Mouse (Mus musculus) neural tube, embryonic 12.5 days (tissue): ENCODE results near the gene Gm9044. TPM values are rescaled to one million over a fixed set of nuclear protein-coding genes. Genes with fewer than 3 reads are reported as not detected.
"Not testable (repeated sequence)": the region's sequence is repeated elsewhere in the genome, so short reads cannot be mapped to it uniquely, and the experiment has no call there.

Source experiments
- ATAC-seq: fragments of 200-750 bp; cut with Nextera tagmentation; 2 replicates; pipeline ENCODE4 v1.8.0; 2017; ENCODE audit warnings: low read depth, mild to moderate bottlenecking, moderate TSS enrichment, moderate library complexity; ENCODE audit not compliant: low FRiP score
- H3K27ac ChIP-seq: fragments of 300-500 bp; sonication (generic); 2 replicates; pipeline ENCODE4 v1.5.1; 2016
- H3K27me3 ChIP-seq: fragments of 300-500 bp; sonication (generic); replicated peaks from 2 replicates; pipeline ENCODE4 v1.6.1; 2016; ENCODE audit warnings: mild to moderate bottlenecking
- H3K36me3 ChIP-seq: fragments of 300-500 bp; sonication (generic); 2 replicates; pipeline ENCODE4 v1.6.1; 2016; ENCODE audit warnings: mild to moderate bottlenecking
- H3K4me1 ChIP-seq: fragments of 300-500 bp; sonication (generic); 2 replicates; pipeline ENCODE4 v1.6.1; 2016
- H3K4me2 ChIP-seq: fragments of 300-500 bp; sonication (generic); replicated peaks from 2 replicates; pipeline ENCODE4 v1.6.1; 2016; ENCODE audit warnings: mild to moderate bottlenecking
- H3K4me3 ChIP-seq: fragments of 300-500 bp; sonication (generic); 2 replicates; pipeline ENCODE4 v1.5.1; 2016
- H3K9ac ChIP-seq: fragments of 300-500 bp; sonication (generic); 2 replicates; pipeline ENCODE4 v1.6.1; 2016; ENCODE audit warnings: mild to moderate bottlenecking
- H3K9me3 ChIP-seq: fragments of 300-500 bp; sonication (generic); 2 replicates; pipeline ENCODE4 v1.6.1; 2016; ENCODE audit warnings: mild to moderate bottlenecking
- WGBS: fragments of 180-500 bp; shearing (Covaris S2); methylation state at CpG from one replicate; pipeline ENCODE4 v1.1.7; 2016; 5-methylcytosine and 5-hydroxymethylcytosine counted together
- polyA plus RNA-seq: library from polyadenylated mRNA; unstranded; fragments of >200 nt; fragmentation: Nextera tagmentation; extraction: Ambion mirVana; gene quantifications from 2 replicates; pipeline ENCODE4 v1.2.1, GENCODE M21; 2016

Gm9044 gene
- polyA plus RNA-seq: not detected in 2 replicates

DNA sequence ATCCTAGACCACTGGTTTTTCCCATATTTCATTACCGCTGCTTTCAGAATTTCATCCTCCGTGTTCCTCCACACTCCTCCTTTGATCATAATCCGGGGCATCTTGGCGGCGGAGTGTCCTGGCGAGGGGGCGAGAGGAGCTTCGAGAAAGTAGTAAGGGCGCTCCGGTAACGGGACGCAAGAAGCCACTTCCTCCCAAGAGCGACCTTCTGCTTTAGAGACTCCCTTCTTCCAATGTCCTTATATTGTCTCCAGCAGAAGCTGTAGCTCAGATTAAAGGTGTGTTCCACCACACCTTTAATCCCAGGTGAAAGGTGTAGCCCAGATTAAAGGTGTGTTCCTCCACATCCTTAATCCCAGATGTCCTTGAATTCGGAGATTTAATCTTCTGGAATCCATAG lies at the start of gene Gm9044:
Gene Gm9044 (minus strand): TSS at position 101 of the 400 bp plus-strand sequence.
- not testable (repeated sequence) for H3K36me3 ChIP-seq, H3K27ac ChIP-seq, H3K4me1 ChIP-seq, H3K9me3 ChIP-seq, ATAC-seq, H3K4me2 ChIP-seq, H3K9ac ChIP-seq, H3K27me3 ChIP-seq, H3K4me3 ChIP-seq
- WGBS: no CpG with 5 or more reads among the region's 14 CpGs

DNA sequence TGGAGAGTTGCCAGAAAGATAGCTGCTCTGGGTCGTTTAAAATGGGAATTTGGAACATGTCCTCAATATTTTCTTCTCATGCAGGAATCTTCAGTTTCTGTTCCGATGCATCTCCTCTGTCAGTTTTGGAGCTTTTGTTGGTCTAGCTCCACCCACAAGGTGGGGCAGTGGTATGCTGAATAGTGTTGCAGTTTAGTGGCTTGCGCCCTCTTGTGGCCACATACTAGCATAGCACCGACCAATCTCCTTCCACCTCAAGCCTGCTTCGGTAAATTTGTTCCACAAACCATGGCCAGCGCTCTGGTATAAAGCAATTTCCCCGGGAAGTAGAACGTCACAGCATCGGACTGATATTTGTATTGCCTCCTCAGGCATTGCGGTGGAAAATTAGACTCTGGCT lies 38.2 kb upstream of the Gm9044 start:
- WGBS: 9% methylated on average over 10 of the region's 10 CpGs
- H3K9ac ChIP-seq: no peak overlapping the region
- H3K27ac ChIP-seq: no peak overlapping the region

DNA sequence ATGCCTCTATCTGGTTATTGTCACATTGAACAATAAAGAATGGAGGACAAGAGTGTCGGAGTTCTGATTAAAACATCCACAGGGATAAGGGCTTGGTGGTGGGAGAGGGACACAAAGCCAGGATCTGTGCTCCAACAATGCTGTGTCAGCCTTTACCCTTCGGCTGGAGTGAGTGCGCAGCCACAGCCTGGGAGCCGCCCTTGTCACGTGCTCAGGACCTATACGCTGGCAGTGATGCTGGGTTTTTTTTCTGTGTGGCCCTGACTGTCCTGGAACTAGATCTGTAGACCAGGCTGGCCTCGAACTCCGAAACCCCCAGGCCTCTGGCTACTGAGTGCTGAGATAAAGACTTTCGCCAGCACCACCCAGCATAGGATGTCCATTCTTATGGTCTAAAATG lies 37.3 kb upstream of the Gm9044 start:
- no peaks in the 10 kb centered on the region for H3K27me3 ChIP-seq
- H3K9ac ChIP-seq: no peak overlapping the region
- WGBS: 89% methylated on average over 9 of the region's 9 CpGs
- no peak for ATAC-seq
- H3K4me1 ChIP-seq: no peaks in the 10 kb centered on the region
- no peaks in the 10 kb centered on the region for H3K36me3 ChIP-seq
- no peak overlapping the region for H3K27ac ChIP-seq
- 0 out of 2 replicates have a peak, but pooled peaks cover 3% of the 10 kb centered on the region for H3K9me3 ChIP-seq
- no peak overlapping the region for H3K4me2 ChIP-seq
- H3K4me3 ChIP-seq: no peak overlapping the region

More for the DNA sequence above, 38.2 kb upstream of the Gm9044 start:
- Histone ChIP-seq H3K27me3 (no peaks in the 10 kb centered on the region), H3K4me3 (no peak overlapping the region), H3K4me2 (peak overlapping the region; percentile 48), H3K4me1 (no peaks in the 10 kb centered on the region), H3K36me3 (no peaks in the 10 kb centered on the region), H3K9me3 (0 out of 2 replicates have a peak, but pooled peaks cover 3% of the 10 kb centered on the region)
- peak; percentile 88 for ATAC-seq

DNA sequence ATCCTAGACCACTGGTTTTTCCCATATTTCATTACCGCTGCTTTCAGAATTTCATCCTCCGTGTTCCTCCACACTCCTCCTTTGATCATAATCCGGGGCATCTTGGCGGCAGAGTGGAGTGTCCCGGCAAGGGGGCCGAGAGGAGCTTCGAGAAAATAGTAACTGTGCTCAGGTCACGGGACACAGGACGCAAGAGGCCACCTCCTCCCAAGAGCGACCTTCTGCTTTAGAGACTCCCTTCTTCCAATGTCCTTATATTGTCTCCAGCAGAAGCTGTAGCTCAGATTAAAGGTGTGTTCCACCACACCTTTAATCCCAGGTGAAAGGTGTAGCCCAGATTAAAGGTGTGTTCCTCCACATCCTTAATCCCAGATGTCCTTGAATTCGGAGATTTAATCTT lies 21.8 kb upstream of the Gm9044 start, which contains the start of gene Gm9049:
Gene Gm9049 (minus strand): TSS at position 101 of the 400 bp plus-strand sequence.
- H3K36me3 ChIP-seq, ATAC-seq, H3K27me3 ChIP-seq, H3K4me3 ChIP-seq, H3K4me2 ChIP-seq, H3K9me3 ChIP-seq, H3K4me1 ChIP-seq, H3K27ac ChIP-seq, H3K9ac ChIP-seq: not testable (repeated sequence)
- WGBS: 100% methylated on average over 1 of the region's 11 CpGs

DNA sequence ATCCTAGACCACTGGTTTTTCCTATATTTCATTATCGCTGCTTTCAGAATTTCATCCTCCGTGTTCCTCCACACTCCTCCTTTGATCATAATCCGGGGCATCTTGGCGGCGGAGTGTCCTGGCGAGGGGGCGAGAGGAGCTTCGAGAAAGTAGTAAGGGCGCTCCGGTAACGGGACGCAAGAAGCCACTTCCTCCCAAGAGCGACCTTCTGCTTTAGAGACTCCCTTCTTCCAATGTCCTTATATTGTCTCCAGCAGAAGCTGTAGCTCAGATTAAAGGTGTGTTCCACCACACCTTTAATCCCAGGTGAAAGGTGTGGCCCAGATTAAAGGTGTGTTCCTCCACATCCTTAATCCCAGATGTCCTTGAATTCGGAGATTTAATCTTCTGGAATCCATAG lies 16.4 kb upstream of the Gm9044 start, which contains the start of gene Gm9048:
Gene Gm9048 (minus strand): TSS at position 101 of the 400 bp plus-strand sequence.
- WGBS: 100% methylated on average over 1 of the region's 14 CpGs

DNA sequence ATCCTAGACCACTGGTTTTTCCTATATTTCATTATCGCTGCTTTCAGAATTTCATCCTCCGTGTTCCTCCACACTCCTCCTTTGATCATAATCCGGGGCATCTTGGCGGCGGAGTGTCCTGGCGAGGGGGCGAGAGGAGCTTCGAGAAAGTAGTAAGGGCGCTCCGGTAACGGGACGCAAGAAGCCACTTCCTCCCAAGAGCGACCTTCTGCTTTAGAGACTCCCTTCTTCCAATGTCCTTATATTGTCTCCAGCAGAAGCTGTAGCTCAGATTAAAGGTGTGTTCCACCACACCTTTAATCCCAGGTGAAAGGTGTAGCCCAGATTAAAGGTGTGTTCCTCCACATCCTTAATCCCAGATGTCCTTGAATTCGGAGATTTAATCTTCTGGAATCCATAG lies 10.9 kb upstream of the Gm9044 start, which contains the start of gene Gm9046:
Gene Gm9046 (minus strand): TSS at position 101 of the 400 bp plus-strand sequence.
- not testable (repeated sequence) for H3K9me3 ChIP-seq, H3K4me3 ChIP-seq, H3K27ac ChIP-seq, H3K9ac ChIP-seq, H3K4me2 ChIP-seq, ATAC-seq, H3K4me1 ChIP-seq, H3K27me3 ChIP-seq, H3K36me3 ChIP-seq
- WGBS: no CpG with 5 or more reads among the region's 14 CpGs

More for the DNA sequence above, 16.4 kb upstream of the Gm9044 start, which contains the start of gene Gm9048:
- not testable (repeated sequence) for H3K4me1 ChIP-seq, H3K27ac ChIP-seq, ATAC-seq, H3K27me3 ChIP-seq, H3K9me3 ChIP-seq, H3K36me3 ChIP-seq, H3K4me3 ChIP-seq, H3K9ac ChIP-seq, H3K4me2 ChIP-seq

DNA sequence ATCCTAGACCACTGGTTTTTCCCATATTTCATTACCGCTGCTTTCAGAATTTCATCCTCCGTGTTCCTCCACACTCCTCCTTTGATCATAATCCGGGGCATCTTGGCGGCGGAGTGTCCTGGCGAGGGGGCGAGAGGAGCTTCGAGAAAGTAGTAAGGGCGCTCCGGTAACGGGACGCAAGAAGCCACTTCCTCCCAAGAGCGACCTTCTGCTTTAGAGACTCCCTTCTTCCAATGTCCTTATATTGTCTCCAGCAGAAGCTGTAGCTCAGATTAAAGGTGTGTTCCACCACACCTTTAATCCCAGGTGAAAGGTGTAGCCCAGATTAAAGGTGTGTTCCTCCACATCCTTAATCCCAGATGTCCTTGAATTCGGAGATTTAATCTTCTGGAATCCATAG lies 5.5 kb upstream of the Gm9044 start, which contains the start of gene Gm9045:
Gene Gm9045 (minus strand): TSS at position 101 of the 400 bp plus-strand sequence.
- not testable (repeated sequence) for H3K9me3 ChIP-seq, H3K9ac ChIP-seq, H3K4me3 ChIP-seq, H3K27me3 ChIP-seq, H3K4me1 ChIP-seq, ATAC-seq, H3K4me2 ChIP-seq, H3K27ac ChIP-seq, H3K36me3 ChIP-seq
- no CpG with 5 or more reads among the region's 14 CpGs for WGBS

DNA sequence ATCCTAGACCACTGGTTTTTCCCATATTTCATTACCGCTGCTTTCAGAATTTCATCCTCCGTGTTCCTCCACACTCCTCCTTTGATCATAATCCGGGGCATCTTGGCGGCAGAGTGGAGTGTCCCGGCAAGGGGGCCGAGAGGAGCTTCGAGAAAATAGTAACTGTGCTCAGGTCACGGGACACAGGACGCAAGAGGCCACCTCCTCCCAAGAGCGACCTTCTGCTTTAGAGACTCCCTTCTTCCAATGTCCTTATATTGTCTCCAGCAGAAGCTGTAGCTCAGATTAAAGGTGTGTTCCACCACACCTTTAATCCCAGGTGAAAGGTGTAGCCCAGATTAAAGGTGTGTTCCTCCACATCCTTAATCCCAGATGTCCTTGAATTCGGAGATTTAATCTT lies 5.3 kb downstream of the Gm9044 start, which contains the start of gene Gm9040:
Gene Gm9040 (minus strand): TSS at position 101 of the 400 bp plus-strand sequence.
- not testable (repeated sequence) for H3K36me3 ChIP-seq, H3K27me3 ChIP-seq, ATAC-seq, H3K9ac ChIP-seq, H3K4me1 ChIP-seq, H3K4me3 ChIP-seq, H3K9me3 ChIP-seq, H3K4me2 ChIP-seq, H3K27ac ChIP-seq
- WGBS: no CpG with 5 or more reads among the region's 11 CpGs

DNA sequence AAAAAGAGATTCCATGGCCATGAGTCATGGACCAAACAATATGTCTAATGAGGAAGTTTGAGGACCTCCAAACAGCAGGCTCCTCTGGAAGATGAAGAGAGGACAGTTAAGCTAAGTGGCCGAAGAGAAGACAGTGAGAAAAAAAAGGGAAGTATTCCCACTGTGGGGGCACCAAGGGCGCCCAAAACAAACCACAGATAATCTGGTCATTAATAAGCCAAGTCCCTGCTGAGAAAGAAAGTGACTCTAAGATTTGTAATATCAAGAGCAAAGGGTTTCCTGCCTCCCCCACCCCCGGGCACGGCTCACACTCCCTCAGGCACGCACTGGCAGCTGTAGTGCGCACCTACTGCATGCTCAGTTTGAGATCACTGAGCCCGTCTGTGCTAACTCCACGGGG lies 13.2 kb downstream of the Gm9044 start:
- H3K36me3 ChIP-seq: no peaks in the 10 kb centered on the region
- WGBS: 90% methylated on average over 8 of the region's 8 CpGs
- H3K9ac ChIP-seq: no peak overlapping the region

DNA sequence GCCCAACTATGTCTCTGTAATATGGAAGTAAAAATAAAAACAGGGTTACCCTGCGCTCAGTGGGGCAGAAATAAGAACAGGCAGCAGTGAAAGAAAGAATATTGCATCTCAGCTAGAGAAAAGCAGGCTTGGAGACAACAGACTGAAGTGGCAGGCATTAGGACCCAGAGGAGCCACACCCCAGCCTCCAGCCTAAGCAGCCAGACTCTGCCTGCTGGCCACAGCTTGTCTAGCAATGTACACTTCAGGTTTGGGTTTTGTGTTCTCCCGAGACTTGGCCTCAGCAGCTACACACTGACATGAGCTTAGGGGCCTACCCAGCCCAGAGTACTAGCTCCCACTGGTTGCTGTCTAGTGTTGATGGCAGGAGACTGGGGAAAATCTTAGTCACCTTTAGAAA lies 30.1 kb downstream of the Gm9044 start:
- H3K27ac ChIP-seq, ATAC-seq, H3K36me3 ChIP-seq, H3K4me2 ChIP-seq, H3K4me3 ChIP-seq, H3K9me3 ChIP-seq, H3K27me3 ChIP-seq, H3K4me1 ChIP-seq, H3K9ac ChIP-seq: not testable (repeated sequence)
- 41% methylated on average over 2 of the region's 2 CpGs for WGBS

More for the DNA sequence above, 13.2 kb downstream of the Gm9044 start:
- no peaks in the 10 kb centered on the region for H3K27me3 ChIP-seq
- no peaks in the 10 kb centered on the region for H3K9me3 ChIP-seq
- no peak for ATAC-seq
- no peaks in the 10 kb centered on the region for H3K4me1 ChIP-seq
- H3K4me2 ChIP-seq: no peak overlapping the region
- no peak overlapping the region for H3K27ac ChIP-seq
- no peak overlapping the region for H3K4me3 ChIP-seq

DNA sequence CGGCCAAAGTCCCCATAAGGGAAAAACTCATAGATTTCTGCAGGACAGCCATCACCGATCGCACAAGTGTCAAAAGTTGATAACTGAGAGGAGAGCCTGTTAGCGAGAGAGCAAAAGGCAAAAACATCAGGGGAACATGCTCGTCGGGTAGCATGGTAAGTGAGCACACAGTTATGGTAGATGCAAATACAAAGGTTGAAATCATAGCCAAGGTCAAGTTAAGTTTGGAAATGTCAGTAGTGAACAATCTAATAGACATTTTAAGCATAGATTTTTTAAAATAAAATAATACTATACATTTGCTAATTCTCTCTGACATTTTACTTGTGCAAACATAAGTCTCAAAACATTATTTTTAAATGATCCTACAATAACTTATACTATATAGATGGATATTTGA lies 37.3 kb downstream of the Gm9044 start, which contains the start of gene Iltifb:
Gene Iltifb (minus strand): TSS at position 101 of the 400 bp plus-strand sequence.
- H3K4me2 ChIP-seq: no peak within 1 kb of the TSS
- 93% methylated on average over 6 of the region's 6 CpGs for WGBS

DNA sequence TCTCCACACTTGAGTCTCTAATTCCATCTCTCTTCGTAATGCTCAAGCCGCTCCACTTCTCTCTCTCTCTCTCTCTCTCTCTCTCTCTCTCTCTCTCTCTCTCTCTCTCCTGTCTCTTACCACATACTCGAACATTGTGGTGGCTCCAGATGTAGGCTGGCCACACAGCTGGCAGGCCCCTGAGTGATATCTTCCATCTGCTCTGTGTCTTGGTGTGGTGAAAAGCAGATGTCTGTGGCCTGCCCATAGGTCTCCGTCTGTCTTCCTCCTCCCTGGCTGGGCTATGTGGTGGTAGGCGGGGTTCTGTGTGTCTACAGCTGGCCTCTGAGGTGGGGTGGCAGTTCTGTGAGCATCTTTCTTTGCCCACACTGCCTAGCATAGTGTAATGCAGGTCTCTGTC lies 49.2 kb downstream of the Gm9044 start:
- H3K4me1 ChIP-seq, H3K27ac ChIP-seq, H3K4me2 ChIP-seq, H3K36me3 ChIP-seq, H3K27me3 ChIP-seq, ATAC-seq, H3K9me3 ChIP-seq, H3K9ac ChIP-seq, H3K4me3 ChIP-seq: not testable (repeated sequence)
- 88% methylated on average over 3 of the region's 5 CpGs for WGBS

More for the DNA sequence above, 37.3 kb downstream of the Gm9044 start, which contains the start of gene Iltifb:
- ATAC-seq: no peak
- Histone ChIP-seq H3K36me3 (no peaks in the 10 kb centered on the region), H3K4me3 (no peak within 1 kb of the TSS), H3K27me3 (no peaks in the 10 kb centered on the region), H3K27ac (no peak within 1 kb of the TSS), H3K9me3 (no peaks in the 10 kb centered on the region), H3K9ac (no peak within 1 kb of the TSS), H3K4me1 (no peaks in the 10 kb centered on the region)

DNA sequence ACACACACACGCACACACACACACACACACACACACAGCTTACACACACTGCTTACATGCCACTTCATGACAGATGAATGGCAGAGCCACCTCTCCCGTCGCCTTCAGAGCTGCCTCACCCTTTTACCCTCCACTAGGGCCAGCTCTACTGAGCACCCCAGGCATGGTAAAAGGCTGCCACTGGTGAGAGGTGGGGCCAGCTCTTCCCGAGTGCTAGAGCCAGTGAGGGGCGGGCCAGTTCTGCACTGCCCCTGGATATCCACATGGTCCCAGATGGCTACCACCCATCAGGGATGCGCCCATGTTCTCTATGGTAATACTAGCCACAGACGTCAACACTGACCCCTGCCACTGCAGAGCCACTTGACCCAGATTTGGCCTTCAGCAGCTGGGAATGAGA lies 49.6 kb downstream of the Gm9044 start:
- H3K9ac ChIP-seq, H3K4me1 ChIP-seq, H3K9me3 ChIP-seq, H3K27me3 ChIP-seq, H3K4me2 ChIP-seq, ATAC-seq, H3K36me3 ChIP-seq, H3K27ac ChIP-seq, H3K4me3 ChIP-seq: not testable (repeated sequence)
- 75% methylated on average over 7 of the region's 7 CpGs for WGBS
